Comparison of ENCODE assay signal across 25 mouse cellular contexts in the genomic region with DNA sequence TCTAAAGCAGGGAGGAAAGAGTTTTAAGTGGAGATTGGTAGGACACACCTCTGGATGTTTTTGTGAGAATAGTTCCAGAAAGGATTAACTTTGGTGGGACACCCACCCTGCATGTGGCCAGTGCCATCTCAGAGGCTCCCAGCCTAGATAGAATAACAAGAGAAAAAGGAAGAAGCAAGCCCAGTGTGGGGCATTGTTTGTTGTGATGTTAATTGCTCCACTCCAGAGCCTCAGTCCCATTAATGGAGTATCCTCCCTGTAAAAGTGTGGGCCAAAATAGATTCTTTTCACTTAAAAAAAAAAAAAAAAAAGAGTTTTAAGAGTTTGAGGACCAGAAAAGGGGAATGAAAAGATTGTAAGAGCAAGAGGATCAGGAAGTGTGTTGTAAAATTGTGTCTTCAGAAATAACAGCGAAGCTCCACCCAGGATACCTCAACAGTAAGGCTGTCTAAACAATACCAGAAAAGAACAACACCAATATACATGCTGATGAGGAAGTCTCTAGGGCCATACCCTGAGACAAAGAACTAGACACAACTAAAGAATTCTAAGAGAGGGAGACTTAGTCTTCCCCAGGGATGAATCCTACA.
"Had no signal": no experiment of that assay in that cellular context is flagged by ENCODE, and none has a peak within 500 bp of the region (broad histone marks: within the 10 kb centered on the region; RNA-seq: fewer than 3 reads in every experiment).

No protein-coding gene starts in this region.

- H3K9me3 ChIP-seq: heart, embryonic 13.5 days; heart, embryonic 15.5 days; hindbrain, embryonic 13.5 days; intestine, embryonic 15.5 days; limb, embryonic 13.5 days; limb, embryonic 15.5 days; liver, embryonic 12.5 days had no signal

- H3K4me1 ChIP-seq: heart, embryonic 13.5 days; heart, embryonic 15.5 days; hindbrain, embryonic 13.5 days; intestine, embryonic 15.5 days; limb, embryonic 13.5 days; limb, embryonic 15.5 days; liver, embryonic 12.5 days had no signal

- H3K9ac ChIP-seq: heart, embryonic 13.5 days; heart, embryonic 15.5 days; hindbrain, embryonic 13.5 days; intestine, embryonic 15.5 days; limb, embryonic 13.5 days; limb, embryonic 15.5 days; liver, embryonic 12.5 days; liver, embryonic 14.5 days had no signal

- H3K4me2 ChIP-seq: heart, embryonic 11.5 days; heart, embryonic 13.5 days; heart, embryonic 15.5 days; hindbrain, embryonic 13.5 days; intestine, embryonic 15.5 days; limb, embryonic 13.5 days; limb, embryonic 15.5 days; liver, embryonic 12.5 days had no signal

- ATAC-seq: hindbrain, embryonic 16.5 days; inflammation-experienced regulatory T-cells, adult 6 months; intestine, embryonic 15.5 days; intestine, postnatal 0 days; liver, embryonic 12.5 days had no signal

- H3K27me3 ChIP-seq: heart, embryonic 13.5 days; heart, embryonic 15.5 days; hindbrain, embryonic 13.5 days; intestine, embryonic 15.5 days; limb, embryonic 13.5 days; limb, embryonic 15.5 days; liver, embryonic 12.5 days had no signal

- DNase-seq: gastrocnemius, postnatal 14 days; gastrocnemius, postnatal 36 days; heart, adult 11 months; heart, adult 2 months; heart, postnatal 14 days; heart, postnatal 36 days; kidney, adult 18-20 months; kidney, adult 8-10 months; kidney, postnatal 10 days; kidney, postnatal 36 days; layer of hippocampus, adult 9-11 months; layer of hippocampus, postnatal 36 days; left cerebral cortex, postnatal 4 days had no signal

- H3K27ac ChIP-seq: heart, adult 2 months; heart, embryonic 13.5 days; heart, embryonic 15.5 days; hindbrain, embryonic 13.5 days; intestine, embryonic 15.5 days; limb, embryonic 13.5 days; limb, embryonic 15.5 days; liver, embryonic 12.5 days; liver, embryonic 14.5 days had no signal

- H3K36me3 ChIP-seq: heart, embryonic 13.5 days; heart, embryonic 15.5 days; hindbrain, embryonic 13.5 days; intestine, embryonic 15.5 days; limb, embryonic 13.5 days; limb, embryonic 15.5 days; liver, embryonic 12.5 days had no signal

- H3K4me3 ChIP-seq: heart, adult 2 months; heart, embryonic 13.5 days; heart, embryonic 15.5 days; hindbrain, embryonic 13.5 days; intestine, embryonic 15.5 days; limb, embryonic 13.5 days; limb, embryonic 15.5 days; liver, embryonic 12.5 days had no signal
